Mouse (Mus musculus): ENCODE data around the gene Ift81. TPM values are rescaled to one million over a fixed set of nuclear protein-coding genes. Genes with fewer than 3 reads are reported as not detected.

The Ift81 gene
- 60.5 and 61.9 TPM in 2 replicates for polyA plus RNA-seq (2014; fragmentation: Nextera tagmentation; extraction: Ambion mirVana)

DNA sequence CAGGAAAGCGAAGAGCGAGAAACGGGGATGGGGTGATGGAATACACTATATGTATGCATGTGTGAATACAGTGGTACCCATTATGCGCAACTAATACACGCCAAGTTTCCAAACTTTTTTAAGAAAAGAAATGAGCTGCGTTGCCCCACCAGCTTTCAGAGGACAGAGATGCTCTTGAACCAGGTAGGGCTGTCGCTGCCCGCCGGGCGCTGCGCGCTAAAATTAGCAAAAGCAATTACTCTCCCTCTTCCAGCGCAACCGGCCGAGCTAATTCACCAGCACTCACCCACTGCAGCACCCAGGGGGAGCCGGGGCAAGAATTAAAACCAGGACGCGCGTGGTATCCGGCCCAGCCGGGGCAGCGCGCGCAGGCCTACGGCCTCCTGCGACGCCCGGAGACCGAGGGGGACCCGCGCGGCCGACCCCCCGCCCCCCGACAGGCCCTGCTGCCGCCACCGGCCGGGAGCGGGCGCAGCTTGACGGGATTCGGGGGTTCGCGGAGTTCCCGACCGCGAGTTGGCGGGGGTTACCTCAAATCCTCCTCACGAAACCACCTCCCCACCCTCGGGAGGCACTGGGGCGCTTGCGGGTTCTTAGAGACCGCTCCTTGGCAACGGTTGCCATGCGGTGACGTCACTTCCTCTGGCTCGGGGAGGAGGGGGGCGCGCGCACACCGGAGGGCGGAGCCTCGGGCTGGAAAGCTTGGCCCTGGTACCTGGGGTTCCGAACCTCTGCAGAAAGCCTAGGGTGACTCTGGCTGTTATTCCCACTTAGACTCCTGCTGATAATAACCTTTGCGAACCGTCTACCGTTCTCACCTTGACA is at the start of gene Ift81:
Gene Ift81, minus strand, starts transcription at position 611 of the 825 bp plus-strand sequence.
- Histone ChIP-seq H3K4me1 (replicated peaks; ENCODE audit: control insufficient read depth, insufficient read depth, low read length) (peaks cover 17% of the 10 kb centered on the region; the same call in 1 of the 2 replicates), H3K9ac (peak within 1 kb of the TSS; percentile 92), H3K27ac (peak within 1 kb of the TSS; percentile 92), H3K4me2 (replicated peaks) (peak within 1 kb of the TSS; percentile 84), H3K4me3 (replicated peaks; ENCODE audit: low read length) (peak within 1 kb of the TSS; percentile 91), H3K27me3 (ENCODE audit: control insufficient read depth, insufficient read depth, low read length) (no peaks in the 10 kb centered on the region), H3K9me3 (ENCODE audit: control insufficient read depth, low read length) (no peaks in the 10 kb centered on the region), H3K36me3 (replicated peaks; ENCODE audit: control insufficient read depth, insufficient read depth) (peaks cover 9% of the 10 kb centered on the region)
- DNase-seq (ENCODE audit: low spot score) (peak; percentile 98), ATAC-seq (ENCODE audit: low FRiP score) (peak; percentile 94)
- WGBS, result 1% methylated on average over 67 of the region's 67 CpGs

DNA sequence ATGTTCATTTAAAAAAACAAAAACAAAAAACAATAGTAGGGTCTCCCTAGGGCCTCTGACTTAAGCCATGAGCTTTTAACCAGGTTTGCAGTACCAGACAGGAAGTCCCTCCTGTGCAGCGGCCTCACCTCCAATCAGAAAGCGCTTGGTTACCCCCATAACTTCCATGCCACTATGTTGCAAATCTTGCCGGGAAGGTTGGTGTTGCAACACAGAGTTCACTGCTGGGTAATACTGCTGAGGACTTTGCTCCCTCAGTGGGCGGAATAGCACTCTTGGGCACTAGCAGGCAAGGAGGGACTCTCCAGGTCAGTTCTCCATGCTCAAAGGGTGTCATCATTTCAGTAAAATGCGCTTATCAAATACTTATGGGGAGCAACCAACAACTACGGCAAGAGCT is 48.2 kb upstream of the Ift81 start:
- DNase-seq (ENCODE audit: low spot score) (no peak), ATAC-seq (ENCODE audit: low FRiP score) (no peak)
- Histone ChIP-seq H3K9ac (no peak overlapping the region), H3K4me1 (replicated peaks; ENCODE audit: control insufficient read depth, insufficient read depth, low read length) (no peaks in the 10 kb centered on the region), H3K4me3 (replicated peaks; ENCODE audit: low read length) (no peak overlapping the region), H3K27ac (no peak overlapping the region), H3K36me3 (replicated peaks; ENCODE audit: control insufficient read depth, insufficient read depth) (no peaks in the 10 kb centered on the region), H3K27me3 (ENCODE audit: control insufficient read depth, insufficient read depth, low read length) (no peaks in the 10 kb centered on the region), H3K4me2 (replicated peaks) (no peak overlapping the region), H3K9me3 (ENCODE audit: control insufficient read depth, low read length) (no peaks in the 10 kb centered on the region)
- 98% methylated on average over 6 of the region's 6 CpGs for WGBS

DNA sequence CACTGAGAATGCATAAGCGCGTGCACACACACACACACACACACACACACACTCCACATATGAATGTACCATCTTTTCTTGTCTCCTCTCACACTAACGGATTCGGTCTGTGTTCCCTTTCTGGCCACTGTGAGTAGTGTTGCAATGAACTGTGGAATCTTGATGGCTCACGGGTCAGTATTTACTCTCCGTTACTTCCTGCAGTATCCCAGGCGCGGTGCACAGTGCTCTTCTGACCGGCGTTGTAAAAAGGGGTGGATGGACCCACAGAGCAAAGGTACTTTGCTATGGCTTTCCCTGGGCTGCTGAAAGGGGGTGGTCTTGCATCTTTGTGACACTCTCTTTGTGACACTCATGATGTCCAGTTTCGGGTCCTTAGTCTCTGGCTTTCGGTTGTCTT is 42.5 kb upstream of the Ift81 start:
- WGBS, result 95% methylated on average over 12 of the region's 12 CpGs
- no peak for DNase-seq (ENCODE audit: low spot score)
- no peaks in the 10 kb centered on the region for H3K9me3 ChIP-seq (ENCODE audit: control insufficient read depth, low read length)
- H3K4me3 ChIP-seq (replicated peaks; ENCODE audit: low read length), result no peak overlapping the region
- H3K4me2 ChIP-seq (replicated peaks), result no peak overlapping the region
- H3K9ac ChIP-seq, result no peak overlapping the region
- no peaks in the 10 kb centered on the region for H3K36me3 ChIP-seq (replicated peaks; ENCODE audit: control insufficient read depth, insufficient read depth)
- H3K4me1 ChIP-seq (replicated peaks; ENCODE audit: control insufficient read depth, insufficient read depth, low read length), result peaks cover 14% of the 10 kb centered on the region; the same call in 1 of the 2 replicates
- H3K27me3 ChIP-seq (ENCODE audit: control insufficient read depth, insufficient read depth, low read length), result no peaks in the 10 kb centered on the region
- H3K27ac ChIP-seq, result no peak overlapping the region
- no peak for ATAC-seq (ENCODE audit: low FRiP score)

DNA sequence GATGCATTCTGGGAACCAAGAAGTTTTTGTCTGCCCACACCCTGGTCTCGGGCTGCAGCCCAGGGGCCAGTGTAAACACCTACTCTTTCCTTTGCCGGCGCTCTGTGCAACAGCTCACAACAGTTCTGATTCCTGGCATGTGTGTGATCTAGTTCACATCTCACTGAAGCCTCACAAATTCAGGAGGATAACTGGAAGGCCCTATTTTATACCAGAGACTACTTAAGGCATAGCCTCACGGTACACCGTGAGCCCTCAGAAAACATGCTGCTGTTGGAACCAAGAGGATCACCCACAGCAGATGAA is 39.9 kb upstream of the Ift81 start:
- Histone ChIP-seq H3K4me3 (replicated peaks; ENCODE audit: low read length) (no peak overlapping the region), H3K27ac (peak overlapping the region; percentile 75), H3K4me2 (replicated peaks) (no peak overlapping the region), H3K4me1 (replicated peaks; ENCODE audit: control insufficient read depth, insufficient read depth, low read length) (peaks cover 14% of the 10 kb centered on the region; the same call in 1 of the 2 replicates), H3K9me3 (ENCODE audit: control insufficient read depth, low read length) (no peaks in the 10 kb centered on the region), H3K36me3 (replicated peaks; ENCODE audit: control insufficient read depth, insufficient read depth) (no peaks in the 10 kb centered on the region), H3K9ac (no peak overlapping the region), H3K27me3 (ENCODE audit: control insufficient read depth, insufficient read depth, low read length) (no peaks in the 10 kb centered on the region)
- ATAC-seq (ENCODE audit: low FRiP score) (peak; percentile 66; the same call in 1 of the 2 replicates), DNase-seq (ENCODE audit: low spot score) (peak; percentile 35)
- WGBS, result 42% methylated on average over 5 of the region's 5 CpGs

DNA sequence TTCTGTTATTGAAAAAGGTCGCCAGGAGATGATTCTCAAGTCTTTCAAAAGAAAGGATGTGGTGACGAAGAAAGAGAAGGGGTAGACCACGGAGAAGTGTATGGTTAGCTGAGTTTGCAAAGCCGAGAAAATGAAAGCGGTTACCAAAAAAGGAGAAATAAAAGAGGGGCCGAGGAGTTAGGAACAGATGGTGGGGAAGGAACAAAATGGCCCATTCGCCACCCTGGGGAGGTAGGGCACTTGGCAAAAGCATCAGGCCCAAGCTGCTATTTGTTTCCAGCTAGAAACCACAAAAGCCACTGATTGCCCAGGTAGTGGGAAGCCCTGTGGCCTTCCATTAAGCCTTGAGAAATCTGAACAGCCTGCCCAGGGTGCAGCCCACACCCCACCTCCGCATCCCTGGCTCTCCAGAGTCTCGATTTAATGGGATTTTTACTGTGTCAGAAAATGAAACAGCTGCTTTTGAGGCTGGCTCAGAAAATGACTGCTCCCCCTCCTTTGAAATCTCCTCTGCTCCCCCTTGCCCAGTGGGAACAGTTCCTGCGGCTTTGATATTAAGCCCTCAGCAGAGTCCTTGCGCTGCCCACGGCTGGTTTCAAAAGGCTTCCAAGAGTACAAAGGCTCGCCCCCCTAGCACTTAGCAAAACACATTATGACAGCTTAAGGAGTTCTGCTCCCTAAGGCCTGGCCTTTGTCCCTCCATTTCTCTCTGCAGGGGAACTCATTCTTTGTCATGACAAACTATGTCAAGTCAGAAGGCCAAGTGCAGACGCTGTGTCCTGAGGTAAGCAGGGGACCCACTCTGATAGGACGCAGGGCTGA is 39.3 kb upstream of the Ift81 start:
- Histone ChIP-seq H3K27me3 (ENCODE audit: control insufficient read depth, insufficient read depth, low read length) (no peaks in the 10 kb centered on the region), H3K36me3 (replicated peaks; ENCODE audit: control insufficient read depth, insufficient read depth) (no peaks in the 10 kb centered on the region), H3K4me1 (replicated peaks; ENCODE audit: control insufficient read depth, insufficient read depth, low read length) (peaks cover 14% of the 10 kb centered on the region; the same call in 1 of the 2 replicates), H3K9me3 (ENCODE audit: control insufficient read depth, low read length) (no peaks in the 10 kb centered on the region), H3K9ac (no peak overlapping the region), H3K4me3 (replicated peaks; ENCODE audit: low read length) (no peak overlapping the region), H3K4me2 (replicated peaks) (no peak overlapping the region; the same call in 1 of the 2 replicates), H3K27ac (peak overlapping the region; percentile 75)
- DNase-seq (ENCODE audit: low spot score), result peak; percentile 47
- 17% methylated on average over 15 of the region's 15 CpGs for WGBS
- ATAC-seq (ENCODE audit: low FRiP score), result peak; percentile 71

DNA sequence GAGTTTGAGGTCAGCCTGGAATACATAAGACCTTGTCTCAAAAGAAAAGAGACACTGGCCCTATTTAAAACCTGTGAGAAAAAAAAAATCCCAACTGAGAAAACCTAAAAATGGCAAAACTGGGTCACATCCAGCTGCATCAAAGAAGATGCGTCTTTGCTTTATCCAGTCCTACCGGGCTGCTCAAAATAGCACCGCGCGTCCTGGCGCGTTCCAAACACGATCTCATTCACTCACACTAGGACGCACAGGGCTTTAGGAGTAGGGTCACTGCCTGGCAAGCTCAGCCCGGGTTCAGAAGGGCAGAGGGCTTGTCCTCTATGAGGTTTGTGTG is 38.8 kb upstream of the Ift81 start:
- Histone ChIP-seq H3K27me3 (ENCODE audit: control insufficient read depth, insufficient read depth, low read length) (no peaks in the 10 kb centered on the region), H3K9me3 (ENCODE audit: control insufficient read depth, low read length) (no peaks in the 10 kb centered on the region), H3K4me1 (replicated peaks; ENCODE audit: control insufficient read depth, insufficient read depth, low read length) (peaks cover 14% of the 10 kb centered on the region; the same call in 1 of the 2 replicates), H3K27ac (peak overlapping the region; percentile 75), H3K9ac (no peak overlapping the region), H3K4me2 (replicated peaks) (no peak overlapping the region), H3K4me3 (replicated peaks; ENCODE audit: low read length) (no peak overlapping the region), H3K36me3 (replicated peaks; ENCODE audit: control insufficient read depth, insufficient read depth) (no peaks in the 10 kb centered on the region)
- DNase-seq (ENCODE audit: low spot score), result no peak
- ATAC-seq (ENCODE audit: low FRiP score), result no peak
- 30% methylated on average over 10 of the region's 10 CpGs for WGBS

DNA sequence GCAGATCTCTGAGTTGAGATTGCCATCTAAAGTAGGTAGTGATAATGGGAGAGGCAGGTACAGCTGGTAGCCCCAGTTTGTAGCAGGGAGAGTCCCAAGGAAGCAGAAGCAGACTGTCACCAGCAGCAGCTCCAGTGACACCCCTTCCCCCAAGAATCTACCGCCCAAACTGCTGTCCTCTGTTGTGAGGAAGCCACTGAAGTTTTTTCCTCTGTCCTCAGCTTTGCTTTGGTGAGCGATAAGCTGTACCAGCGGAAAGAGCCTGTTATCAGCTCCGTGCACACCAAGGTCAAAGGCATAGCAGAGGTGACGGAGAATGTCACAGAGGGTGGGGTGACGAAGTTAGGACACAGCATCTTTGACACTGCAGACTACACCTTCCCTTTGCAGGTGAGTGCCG is 38.2 kb upstream of the Ift81 start:
- Histone ChIP-seq H3K4me2 (replicated peaks) (no peak overlapping the region), H3K27me3 (ENCODE audit: control insufficient read depth, insufficient read depth, low read length) (no peaks in the 10 kb centered on the region), H3K9me3 (ENCODE audit: control insufficient read depth, low read length) (no peaks in the 10 kb centered on the region), H3K4me1 (replicated peaks; ENCODE audit: control insufficient read depth, insufficient read depth, low read length) (peaks cover 14% of the 10 kb centered on the region; the same call in 1 of the 2 replicates), H3K9ac (no peak overlapping the region), H3K36me3 (replicated peaks; ENCODE audit: control insufficient read depth, insufficient read depth) (no peaks in the 10 kb centered on the region), H3K4me3 (replicated peaks; ENCODE audit: low read length) (no peak overlapping the region), H3K27ac (peak overlapping the region; percentile 75)
- 80% methylated on average over 7 of the region's 7 CpGs for WGBS
- DNase-seq (ENCODE audit: low spot score) (no peak), ATAC-seq (ENCODE audit: low FRiP score) (no peak)

DNA sequence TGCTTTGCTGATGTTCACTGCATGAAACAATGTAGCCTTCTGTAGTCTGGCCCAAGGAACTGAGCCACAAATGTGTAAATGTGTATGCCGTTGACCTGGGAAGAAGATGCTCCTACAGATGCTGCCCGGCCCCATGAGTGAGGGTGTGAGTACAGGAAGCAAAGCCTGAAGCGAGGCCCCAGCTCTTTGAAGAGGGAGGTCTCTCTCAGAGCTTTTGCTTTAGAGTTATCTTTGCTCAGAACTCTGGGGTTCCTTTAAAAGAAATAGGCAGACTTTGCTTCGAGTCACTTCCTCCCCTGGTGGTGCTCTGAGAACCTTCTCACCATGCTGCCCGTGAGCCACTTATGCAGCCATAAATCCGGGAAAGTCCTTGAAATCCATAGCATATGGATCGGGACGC is 35.8 kb upstream of the Ift81 start:
- Histone ChIP-seq H3K27ac (no peak overlapping the region), H3K9me3 (ENCODE audit: control insufficient read depth, low read length) (no peaks in the 10 kb centered on the region), H3K4me3 (replicated peaks; ENCODE audit: low read length) (no peak overlapping the region), H3K4me2 (replicated peaks) (no peak overlapping the region), H3K36me3 (replicated peaks; ENCODE audit: control insufficient read depth, insufficient read depth) (no peaks in the 10 kb centered on the region), H3K4me1 (replicated peaks; ENCODE audit: control insufficient read depth, insufficient read depth, low read length) (peaks cover 14% of the 10 kb centered on the region; the same call in 1 of the 2 replicates), H3K9ac (no peak overlapping the region), H3K27me3 (ENCODE audit: control insufficient read depth, insufficient read depth, low read length) (no peaks in the 10 kb centered on the region)
- DNase-seq (ENCODE audit: low spot score), result no peak
- WGBS, result 94% methylated on average over 8 of the region's 8 CpGs
- no peak for ATAC-seq (ENCODE audit: low FRiP score)

DNA sequence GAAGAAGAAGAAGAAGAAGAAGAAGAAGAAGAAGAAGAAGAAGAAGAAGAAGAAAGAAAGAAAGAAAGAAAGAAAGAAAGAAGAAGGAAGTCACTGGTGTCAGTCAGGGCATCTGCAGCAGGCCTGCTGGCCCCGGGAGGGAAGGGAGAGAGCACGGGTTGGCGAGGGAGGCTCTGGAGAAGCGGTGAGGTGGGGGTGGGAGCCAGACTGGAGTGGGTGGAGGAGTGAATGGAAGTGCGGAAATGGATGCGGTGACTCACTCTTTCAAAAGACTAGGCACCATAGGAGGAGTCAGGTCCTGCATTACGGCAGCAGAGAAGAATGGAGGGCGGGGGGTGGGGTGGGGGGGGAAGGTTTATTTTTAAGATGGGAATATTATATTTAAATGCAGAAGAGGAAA is 34.9 kb upstream of the Ift81 start:
- 73% methylated on average over 8 of the region's 8 CpGs for WGBS
- no peak overlapping the region for H3K27ac ChIP-seq
- no peaks in the 10 kb centered on the region for H3K27me3 ChIP-seq (ENCODE audit: control insufficient read depth, insufficient read depth, low read length)
- no peak overlapping the region for H3K4me3 ChIP-seq (replicated peaks; ENCODE audit: low read length)
- H3K4me1 ChIP-seq (replicated peaks; ENCODE audit: control insufficient read depth, insufficient read depth, low read length), result peaks cover 14% of the 10 kb centered on the region; the same call in 1 of the 2 replicates
- H3K9me3 ChIP-seq (ENCODE audit: control insufficient read depth, low read length), result no peaks in the 10 kb centered on the region
- no peak overlapping the region for H3K9ac ChIP-seq
- no peaks in the 10 kb centered on the region for H3K36me3 ChIP-seq (replicated peaks; ENCODE audit: control insufficient read depth, insufficient read depth)
- no peak overlapping the region for H3K4me2 ChIP-seq (replicated peaks)
- no peak for ATAC-seq (ENCODE audit: low FRiP score)
- no peak for DNase-seq (ENCODE audit: low spot score)

All from hindbrain, embryonic 14.5 days (tissue).